ENCODE assay signal across 16 mouse cellular contexts in genomic region chr14:103989949-103990348, GRCm38 (mm10).
"Had no signal": no experiment of that assay in that cellular context is flagged by ENCODE, and none has a peak within 500 bp of the region (broad histone marks: within the 10 kb centered on the region; RNA-seq: fewer than 3 reads in every experiment).

No protein-coding gene starts in this region.

- H3K4me2 ChIP-seq: liver, embryonic 13.5 days; lung, embryonic 15.5 days; midbrain, embryonic 11.5 days; midbrain, embryonic 15.5 days; neural tube, embryonic 13.5 days had no signal

- H3K9me3 ChIP-seq: limb, embryonic 10.5 days; liver, embryonic 13.5 days; lung, embryonic 15.5 days; midbrain, embryonic 15.5 days; neural tube, embryonic 13.5 days had no signal

- H3K4me3 ChIP-seq: left cerebral cortex, adult 2 months; limb, embryonic 10.5 days; liver, embryonic 13.5 days; lung, embryonic 15.5 days; megakaryocyte, embryonic 14.5 days; midbrain, embryonic 15.5 days; neural tube, embryonic 13.5 days had no signal

- H3K4me1 ChIP-seq: limb, embryonic 10.5 days; liver, embryonic 13.5 days; lung, embryonic 15.5 days; megakaryocyte, embryonic 14.5 days; midbrain, embryonic 15.5 days; neural tube, embryonic 13.5 days had no signal

- H3K27ac ChIP-seq: hindbrain, postnatal 0 days; left cerebral cortex, adult 2 months; limb, embryonic 10.5 days; liver, embryonic 13.5 days; lung, embryonic 15.5 days; macrophage; midbrain, embryonic 15.5 days; neural tube, embryonic 13.5 days had no signal

- H3K27me3 ChIP-seq: liver, embryonic 13.5 days; lung, embryonic 15.5 days; megakaryocyte, embryonic 14.5 days; midbrain, embryonic 15.5 days; neural tube, embryonic 13.5 days had no signal

- H3K36me3 ChIP-seq: limb, embryonic 10.5 days; liver, embryonic 13.5 days; lung, embryonic 15.5 days; midbrain, embryonic 15.5 days; neural tube, embryonic 13.5 days had no signal

- DNase-seq: liver, embryonic 13.5 days; liver, postnatal 0 days; lung, postnatal 14 days; retina, postnatal 1 day; right cerebral cortex, postnatal 4 days; thymus, adult 18-20 months; thymus, postnatal 14 days had no signal

- H3K9ac ChIP-seq: liver, embryonic 13.5 days; liver, postnatal 0 days; lung, embryonic 15.5 days; midbrain, embryonic 15.5 days; neural tube, embryonic 13.5 days had no signal

- ATAC-seq: hindbrain, postnatal 0 days; liver, postnatal 0 days; midbrain, embryonic 15.5 days had no signal
